Mouse (Mus musculus): ENCODE results near the gene Cwf19l1.

DNA sequence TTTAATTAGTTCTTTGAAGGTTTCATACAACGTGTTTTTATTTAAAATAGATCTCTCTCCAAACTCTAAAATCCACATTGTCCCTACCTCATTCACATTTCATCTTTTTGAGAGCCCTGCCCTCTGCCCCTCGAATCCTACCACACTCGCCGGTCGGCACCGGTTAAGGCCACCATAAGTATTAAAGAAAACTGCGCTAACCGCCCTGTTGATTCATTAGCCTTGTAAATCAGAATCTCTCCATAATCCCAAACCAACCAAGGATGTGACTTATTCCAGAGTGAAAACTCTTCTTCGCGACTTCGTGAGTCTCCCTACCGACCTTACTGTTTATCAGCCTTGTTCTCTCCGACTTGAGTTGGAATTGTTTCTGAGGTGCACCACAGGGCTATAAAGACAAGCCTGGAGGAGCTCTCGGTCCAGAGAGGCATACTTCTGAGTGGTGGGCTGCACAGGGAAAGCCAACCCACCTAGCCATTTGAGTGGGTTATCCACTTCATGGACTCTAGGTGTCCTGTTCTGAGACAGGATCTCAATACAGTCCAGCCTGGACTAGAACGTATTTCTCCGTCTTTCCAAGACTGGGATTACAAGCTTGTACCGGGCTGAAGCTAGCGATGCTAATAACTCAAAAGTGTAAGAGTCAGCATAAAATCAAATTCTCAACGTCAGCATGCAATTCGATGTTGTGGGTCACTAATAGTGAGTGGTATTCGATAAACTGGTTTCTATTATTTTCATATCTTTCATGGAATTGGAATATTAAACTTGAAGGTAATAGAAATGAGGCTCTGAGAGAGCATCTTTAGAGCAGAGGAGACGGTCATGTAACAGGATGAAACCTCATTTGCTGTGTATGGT lies 27.8 kb downstream of the Cwf19l1 start:
- TF ChIP-seq GATA1 (IDR thresholded peaks at IDR 0.05; ENCODE audit: borderline replicate concordance, low read length) (no peak), FLI1 (IDR thresholded peaks at IDR 0.05; ENCODE audit: low read length) (no peak)
